Mouse (Mus musculus): ENCODE results near the gene Cd68.

The Cd68 gene

GRCm38 (mm10) chr11:69693421-69693965 is 27.5 kb upstream of the Cd68 start:
- no peak for DNase-seq

DNA sequence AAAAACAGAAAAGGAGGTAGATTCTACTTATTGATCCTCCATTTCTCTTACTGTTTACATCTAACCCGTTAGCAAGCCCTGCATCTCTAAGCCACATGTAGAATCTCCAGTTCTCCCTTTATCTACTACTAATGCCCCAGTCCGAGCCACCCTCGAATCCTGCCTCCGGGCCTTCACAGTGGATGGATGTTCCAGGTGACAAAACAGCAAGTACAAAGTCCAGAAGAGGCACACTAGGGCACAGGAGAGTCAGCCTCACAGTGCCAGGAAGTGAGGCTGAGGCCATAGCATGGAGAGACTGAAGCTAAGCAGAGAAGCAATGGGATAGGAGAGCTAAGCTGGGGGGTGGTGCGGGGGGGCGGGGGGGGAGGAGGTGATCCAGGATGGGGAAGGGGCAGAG is 26.9 kb upstream of the Cd68 start:
- DNase-seq: no peak

DNA sequence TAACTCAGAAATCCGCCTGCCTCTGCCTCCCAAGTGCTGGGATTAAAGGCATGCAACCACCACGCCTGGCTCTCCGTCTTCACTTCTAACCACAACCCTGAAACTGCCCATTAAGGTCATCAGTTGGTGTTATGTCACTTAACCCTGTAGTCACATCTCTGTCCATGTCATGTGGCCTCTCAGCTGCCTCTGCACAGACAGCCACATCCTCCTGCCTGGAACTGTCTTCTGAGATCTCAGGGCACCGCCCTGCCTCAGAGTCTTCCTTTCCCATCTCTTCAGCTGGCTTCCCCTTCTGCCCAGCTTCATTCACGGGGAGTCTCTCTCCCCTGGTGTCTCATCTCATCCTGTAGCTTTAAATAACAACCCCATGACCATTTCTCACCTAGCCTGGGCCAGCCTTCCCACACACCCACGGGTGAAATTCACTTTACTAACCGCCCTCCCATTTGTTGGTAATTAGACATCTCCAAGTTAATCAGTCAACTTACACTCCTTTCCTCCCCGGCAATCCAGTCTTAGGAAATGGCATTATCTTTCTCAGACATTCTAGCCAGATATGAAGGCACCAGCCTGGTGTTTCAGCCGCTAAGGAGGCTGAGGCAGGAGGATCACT is 26.4 kb upstream of the Cd68 start:
- no peak for DNase-seq

DNA sequence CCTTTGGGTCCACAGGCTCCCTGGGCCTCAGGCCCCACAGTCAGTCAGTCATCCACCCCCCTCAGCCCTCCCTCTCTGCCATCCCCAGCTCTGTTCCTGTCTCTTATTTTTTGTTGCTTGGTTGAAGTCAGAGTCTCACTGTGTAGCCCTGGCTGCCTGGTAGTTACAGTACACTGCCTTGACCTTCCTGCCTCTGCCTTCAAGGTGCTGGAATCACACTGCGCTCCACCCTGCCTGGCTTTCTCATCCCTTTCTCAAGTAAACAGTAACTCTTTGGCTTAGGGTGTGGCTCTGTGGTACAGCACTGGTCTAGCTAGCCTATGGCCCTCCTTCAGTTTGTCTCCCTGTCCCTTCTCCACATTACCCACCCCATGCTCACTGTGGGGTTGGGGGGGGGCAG is 23.9 kb upstream of the Cd68 start:
- no peak for DNase-seq

DNA sequence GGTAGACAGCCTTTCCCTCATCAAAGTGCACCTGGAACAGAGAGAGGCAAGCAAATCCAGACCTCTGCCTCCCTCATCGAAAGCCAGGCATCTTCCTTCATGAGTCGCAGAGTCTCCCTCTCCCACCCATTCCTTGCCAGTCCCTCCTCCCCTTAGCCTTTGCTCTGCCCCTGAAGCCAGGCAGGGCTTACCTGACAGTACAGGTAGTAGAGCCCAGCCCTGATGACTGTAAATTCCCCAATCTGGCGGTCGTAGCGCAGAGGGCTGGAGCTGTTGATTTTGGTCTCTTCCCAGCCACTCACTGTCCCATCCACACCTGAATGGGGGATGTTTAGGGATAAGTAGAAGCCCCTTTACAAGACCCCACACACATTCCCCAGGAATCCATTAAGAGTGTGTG is 21.1 kb upstream of the Cd68 start:
- no peak for DNase-seq

GRCm38 (mm10) chr11:69686377-69686776 is 20.4 kb upstream of the Cd68 start:
- DNase-seq: peak; percentile 92

DNA sequence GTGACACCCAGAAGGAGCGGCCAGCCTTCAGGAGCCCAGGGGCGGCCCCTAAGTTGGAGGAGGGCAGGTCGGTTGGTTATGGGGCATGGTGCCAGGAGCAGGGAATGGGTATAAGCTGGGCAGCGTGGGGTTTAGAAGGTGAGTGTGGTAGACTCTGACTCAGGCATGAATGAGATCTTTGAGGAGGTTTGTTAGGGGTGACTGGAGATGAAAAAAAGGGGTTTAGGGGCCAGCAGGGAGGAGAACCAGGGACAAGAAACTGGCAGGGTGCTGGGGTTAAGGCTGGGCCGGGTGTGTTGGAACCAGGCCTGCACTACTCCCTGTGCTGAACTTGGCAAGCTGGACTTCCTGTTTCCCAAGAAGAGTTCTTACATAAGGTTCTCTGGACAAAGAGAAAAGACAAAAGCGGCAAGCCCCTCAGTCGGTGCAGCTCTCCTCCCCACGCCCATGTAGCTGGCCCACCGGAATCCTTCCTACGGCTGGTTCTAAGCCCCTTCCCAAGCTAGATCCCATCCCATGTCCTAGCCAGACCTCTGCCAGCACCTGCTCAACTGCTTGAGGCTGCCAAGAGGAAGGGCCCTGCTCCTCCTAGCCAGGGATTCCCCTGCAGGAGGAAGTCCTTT is 19.7 kb upstream of the Cd68 start, which contains the start of gene Tnfsf13:
Gene Tnfsf13, minus strand, starts transcription at position 259 of the 623 bp plus-strand sequence.
- peak; percentile 86 for DNase-seq

- no peak for DNase-seq
Observed at GRCm38 (mm10) chr11:69684936-69685335, 19.0 kb upstream of the Cd68 start.

GRCm38 (mm10) chr11:69684128-69684745 is 18.3 kb upstream of the Cd68 start:
- DNase-seq: peak; percentile 47

- no peak for DNase-seq
Observed at GRCm38 (mm10) chr11:69683576-69683975, 17.6 kb upstream of the Cd68 start.

GRCm38 (mm10) chr11:69682840-69683533 is 17.0 kb upstream of the Cd68 start:
- peak; percentile 96 for DNase-seq

DNA sequence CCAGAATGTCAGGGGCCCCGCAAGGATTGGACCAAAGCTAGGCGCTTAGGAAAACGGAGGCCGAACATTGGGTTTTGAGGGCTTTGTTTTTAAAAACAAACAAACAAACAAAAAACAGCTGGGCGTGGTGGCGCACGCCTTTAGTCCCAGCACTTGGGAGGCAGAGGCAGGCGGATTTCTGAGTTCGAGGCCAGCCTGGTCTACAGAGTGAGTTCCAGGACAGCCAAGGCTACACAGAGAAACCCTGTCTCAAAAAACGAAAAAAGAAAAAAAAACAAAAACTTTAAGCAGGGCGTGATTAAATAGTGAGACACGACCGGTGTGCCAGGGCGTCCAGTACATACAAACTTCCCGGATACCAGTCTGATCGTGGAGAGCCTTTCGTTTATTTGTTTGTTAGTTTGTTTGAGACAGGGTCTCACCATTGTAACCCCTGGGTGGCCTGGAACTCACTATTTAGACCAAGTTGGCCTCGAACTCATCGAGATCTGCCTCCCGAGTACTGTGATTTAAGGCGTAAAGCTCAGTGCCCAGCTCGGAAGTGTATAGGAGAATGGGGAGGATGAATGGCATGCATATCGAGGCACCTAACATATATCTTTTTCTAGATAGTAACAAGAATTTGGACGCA is 16.4 kb upstream of the Cd68 start:
- no peak for DNase-seq

- DNase-seq: peak; percentile 97
Observed at GRCm38 (mm10) chr11:69681314-69682208, 15.6 kb upstream of the Cd68 start, which contains the start of gene Senp3. Gene Senp3, minus strand, starts transcription at chr11:69682084.

DNA sequence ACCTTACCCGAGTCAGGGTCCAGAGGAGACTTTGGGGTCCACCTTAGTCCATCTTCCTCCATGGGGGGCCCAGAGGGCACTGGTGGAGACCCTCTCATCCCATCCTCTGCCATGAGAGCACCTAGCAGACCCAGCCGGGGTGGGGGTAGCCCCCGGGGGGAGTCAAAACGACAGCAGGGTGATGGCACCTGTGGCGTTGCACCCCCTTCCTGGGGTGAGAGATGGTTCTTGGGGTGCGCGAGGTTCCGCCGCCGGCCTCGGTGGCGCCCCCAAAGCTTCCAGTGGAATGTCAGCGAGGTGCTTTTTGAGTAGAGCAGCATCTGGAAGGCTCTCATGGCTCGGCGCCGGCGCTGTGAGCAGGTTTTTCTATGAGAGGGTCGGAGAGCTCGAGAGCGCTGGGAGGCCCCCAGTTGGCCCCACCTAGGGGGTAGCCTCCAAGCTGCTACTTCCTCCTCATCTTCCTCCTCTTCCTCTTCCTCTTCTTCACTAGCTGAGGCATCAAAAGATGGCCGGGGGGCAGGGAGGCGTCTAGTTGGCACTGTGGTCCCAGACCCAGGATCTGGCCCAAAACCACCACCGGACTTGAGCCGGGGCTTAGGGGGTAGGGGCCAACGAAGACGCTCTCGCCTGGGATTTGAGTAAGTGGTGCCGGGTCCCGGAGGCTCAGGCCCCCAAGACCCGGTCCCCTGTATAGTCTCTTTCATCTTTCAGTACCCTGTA is 14.3 kb upstream of the Cd68 start:
- DNase-seq: no peak

DNA sequence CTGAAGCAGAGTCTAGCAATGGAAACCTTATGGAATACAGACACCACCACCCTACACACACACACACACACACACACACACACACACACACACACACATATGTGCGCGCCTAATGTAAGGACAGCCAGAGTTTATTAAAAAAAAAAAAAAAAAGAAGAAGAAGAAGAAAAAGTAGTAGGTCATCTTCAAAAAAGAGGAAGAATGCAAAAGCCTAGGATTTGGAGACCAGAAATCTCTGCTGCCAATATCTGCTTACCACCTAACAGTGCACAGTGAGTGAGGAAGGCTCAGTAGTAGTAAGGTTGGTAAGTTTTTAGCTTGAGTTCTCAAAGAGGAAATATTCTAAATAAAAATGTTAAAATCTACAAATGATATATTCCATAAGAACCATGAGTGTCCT is 13.2 kb upstream of the Cd68 start:
- no peak for DNase-seq

DNA sequence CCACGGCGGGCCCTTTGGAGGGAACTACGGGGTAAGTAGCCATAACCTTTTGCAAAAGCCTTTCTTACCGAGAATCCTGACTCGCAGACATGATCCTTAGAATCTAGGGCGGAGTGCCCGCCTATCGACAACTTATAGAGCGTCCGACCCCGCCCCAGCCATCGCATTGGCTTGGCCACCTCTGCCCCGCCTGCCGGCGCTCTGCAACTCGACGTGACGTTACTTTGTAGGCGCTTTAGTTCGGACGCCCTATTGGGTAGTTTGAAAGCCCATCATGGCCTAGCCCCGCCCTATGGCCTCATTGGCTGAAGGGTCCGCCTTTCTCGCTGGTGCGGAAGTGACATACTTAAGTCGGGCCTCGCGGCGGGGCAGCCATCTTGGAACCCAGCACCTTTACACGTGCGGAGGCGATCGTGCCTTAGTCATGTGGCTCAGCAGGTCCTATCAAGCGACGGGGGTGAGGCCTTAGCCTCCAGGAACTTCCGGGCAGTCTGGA is 6.3 kb upstream of the Cd68 start, which contains the start of gene Eif4a1:
Gene Eif4a1, minus strand, starts transcription at position 213 of the 496 bp plus-strand sequence.
- DNase-seq: peak; percentile 99

- no peak for DNase-seq
Observed at GRCm38 (mm10) chr11:69671726-69672124, 5.8 kb upstream of the Cd68 start.

- peak; percentile 96 for DNase-seq
Observed at GRCm38 (mm10) chr11:69670786-69671725, 5.1 kb upstream of the Cd68 start.

GRCm38 (mm10) chr11:69666665-69667005 is 682 bp upstream of the Cd68 start:
- DNase-seq: no peak

GRCm38 (mm10) chr11:69665457-69665960 is 444 bp downstream of the Cd68 start:
- DNase-seq: no peak
